Mouse (Mus musculus): Measurements from ENCODE around the gene Atrnl1.

Gene Atrnl1

DNA sequence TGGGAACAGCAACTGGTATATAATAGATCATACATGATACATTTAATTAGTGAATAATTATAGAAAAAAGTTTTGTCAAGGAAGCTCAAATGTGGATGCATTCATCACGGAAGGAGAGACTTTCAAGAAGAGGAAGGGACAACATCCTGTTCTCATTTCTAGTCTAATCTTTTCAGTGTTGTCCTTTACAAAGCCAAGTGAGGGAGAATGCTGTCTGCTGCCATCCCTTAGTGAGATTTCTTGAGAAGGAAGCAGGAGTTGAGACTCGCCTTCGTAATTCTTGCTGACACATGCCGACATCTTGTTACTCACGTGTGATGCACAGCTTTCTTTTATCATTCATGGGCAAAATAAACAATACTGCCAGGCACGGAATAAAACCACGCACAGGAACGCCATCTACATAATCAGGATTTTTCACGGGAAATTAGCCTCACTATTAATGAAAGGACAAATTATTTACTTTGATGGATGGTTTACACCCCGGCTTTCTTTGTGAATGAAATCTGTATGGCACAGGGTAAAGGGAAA lies 316.2 kb downstream of the Atrnl1 start:
- no peak for DNase-seq

DNA sequence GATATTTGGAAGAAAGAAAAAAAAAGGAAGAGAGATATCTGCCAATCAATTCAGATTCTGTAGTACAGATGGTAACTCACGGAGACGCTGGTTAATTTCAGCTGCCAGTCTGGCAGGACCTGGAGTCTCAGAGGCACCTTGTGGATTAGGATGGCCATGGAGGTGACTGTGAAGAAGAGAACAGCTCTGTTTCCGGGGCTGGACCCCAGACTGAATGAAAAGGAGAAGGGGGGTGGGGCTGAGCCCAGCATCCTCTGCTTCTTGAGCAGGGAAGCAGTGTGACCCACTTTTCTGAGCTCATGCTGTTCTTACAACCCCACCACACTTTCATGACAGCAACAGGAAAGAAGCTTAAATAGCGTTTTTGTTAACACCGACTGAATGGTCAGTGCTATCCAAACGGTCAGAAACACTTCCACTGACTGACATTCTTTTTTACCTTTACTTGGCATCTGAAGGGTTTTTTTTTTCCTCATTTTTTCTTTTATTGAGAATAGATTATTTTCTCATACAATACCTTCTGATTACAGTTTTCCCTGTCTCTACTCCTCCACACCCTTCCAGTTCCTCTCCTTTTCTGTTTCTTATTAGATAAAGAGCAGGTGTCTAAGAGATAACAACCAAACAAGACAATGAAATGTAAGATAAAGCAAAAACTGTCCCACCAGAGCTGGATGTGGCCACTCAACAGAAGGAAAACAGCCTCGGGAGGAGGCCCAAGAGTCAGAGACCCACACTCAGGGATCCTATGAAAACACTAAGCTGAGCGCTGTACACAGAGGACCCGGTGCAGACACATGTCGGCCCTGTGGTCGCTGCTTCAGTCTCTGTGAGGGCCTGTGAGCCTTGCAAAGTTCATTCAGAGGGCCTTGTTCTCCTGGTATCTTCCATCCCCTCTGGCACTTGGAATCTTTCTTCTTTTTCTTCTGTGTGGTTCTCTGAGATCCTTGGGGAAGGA lies 317.0 kb downstream of the Atrnl1 start:
- DNase-seq: no peak

DNA sequence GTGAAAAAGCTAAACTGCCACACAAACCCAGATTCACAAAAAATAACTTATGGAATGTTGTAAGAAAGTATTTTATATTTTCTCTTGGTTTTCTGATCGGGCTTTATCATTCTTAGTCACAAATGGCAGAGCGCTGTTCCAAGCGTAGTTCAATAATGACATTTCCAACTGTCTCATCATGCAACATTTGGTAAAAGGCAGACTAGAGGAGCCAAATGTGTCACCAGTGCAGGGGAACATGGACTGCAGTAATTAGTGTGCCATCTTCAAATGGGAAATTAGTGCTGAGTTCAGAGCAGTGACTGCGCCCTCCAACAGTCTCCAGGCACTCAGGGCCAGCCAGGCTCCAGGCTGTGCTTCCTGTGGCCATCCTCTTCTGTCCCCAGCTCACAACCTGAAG lies 320.8 kb downstream of the Atrnl1 start:
- no peak for DNase-seq

DNA sequence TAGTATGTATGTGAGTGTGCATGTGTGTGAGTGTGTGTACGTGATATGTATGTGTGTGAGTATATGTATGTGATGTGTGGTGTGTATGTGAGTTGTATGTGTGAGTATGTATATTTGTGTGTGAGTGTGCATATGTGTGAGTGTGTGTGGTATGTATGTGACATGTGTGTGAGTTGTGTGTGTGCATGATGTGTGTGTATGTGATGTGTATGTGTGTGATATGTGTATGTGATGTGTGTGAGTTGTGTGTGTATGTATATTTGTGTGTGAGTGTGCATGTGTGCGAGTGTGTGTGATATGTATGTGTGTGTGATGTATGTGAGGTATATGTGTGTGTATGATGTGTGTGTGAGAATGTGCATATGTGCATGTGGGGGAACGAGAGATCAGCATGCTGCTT lies 326.0 kb downstream of the Atrnl1 start:
- DNase-seq: no peak

DNA sequence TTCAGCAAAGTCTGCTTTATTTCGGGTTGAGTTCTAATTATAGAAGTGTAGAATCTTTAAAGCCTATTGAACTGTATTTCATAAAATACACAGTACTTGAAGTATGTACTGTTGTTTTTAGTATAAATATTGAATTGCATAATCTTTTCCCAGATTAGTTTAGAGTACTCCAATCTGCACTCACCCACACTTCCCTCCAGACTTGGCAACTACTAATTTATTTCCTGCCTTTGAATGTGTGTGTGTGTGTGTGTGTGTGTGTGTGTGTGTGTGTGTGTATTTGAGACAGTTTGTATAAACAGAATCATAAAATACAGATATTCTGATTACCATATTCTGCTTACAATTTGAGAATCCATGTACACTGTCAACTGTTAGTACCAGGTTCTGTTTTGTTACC lies 328.3 kb downstream of the Atrnl1 start:
- no peak for DNase-seq

DNA sequence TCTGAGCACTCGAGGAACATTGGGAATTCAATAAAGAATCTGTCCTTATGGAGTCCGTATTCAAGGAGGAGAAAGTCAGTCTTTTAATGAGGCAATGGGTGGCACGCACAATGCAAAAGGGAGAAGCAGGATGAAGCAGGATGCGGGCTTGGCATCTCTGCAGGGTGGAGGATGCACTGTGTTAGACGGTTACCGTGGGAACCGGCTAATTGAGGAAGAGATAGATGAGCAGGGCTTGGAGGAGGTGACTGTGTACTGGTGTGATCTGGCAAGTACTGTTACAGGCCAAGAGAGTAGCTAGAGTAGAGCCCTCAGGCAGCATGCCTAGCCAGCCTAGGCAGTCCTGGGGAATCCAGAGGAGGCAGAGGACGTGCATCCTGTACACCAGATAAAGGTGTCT lies 330.7 kb downstream of the Atrnl1 start:
- no peak for DNase-seq

DNA sequence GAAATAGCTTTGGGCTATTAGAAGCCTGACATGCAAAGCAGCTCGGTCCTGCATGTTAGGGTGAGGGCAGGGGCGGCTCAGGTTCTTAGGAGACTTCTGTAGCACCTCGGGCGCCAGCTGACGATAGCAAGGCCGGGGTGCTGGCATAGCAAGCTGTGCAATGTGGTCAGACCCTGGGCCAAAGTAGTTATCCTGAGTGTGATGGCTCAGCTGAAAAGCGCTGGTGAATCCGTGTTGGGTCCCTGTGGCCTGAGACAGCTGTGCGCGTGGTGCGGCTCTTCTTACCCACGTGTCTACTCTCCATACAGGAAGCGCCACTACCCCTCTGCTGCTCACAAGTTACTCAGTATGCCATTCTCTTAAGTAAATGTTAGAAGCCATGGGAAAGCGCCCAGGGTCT lies 331.4 kb downstream of the Atrnl1 start:
- DNase-seq: no peak

DNA sequence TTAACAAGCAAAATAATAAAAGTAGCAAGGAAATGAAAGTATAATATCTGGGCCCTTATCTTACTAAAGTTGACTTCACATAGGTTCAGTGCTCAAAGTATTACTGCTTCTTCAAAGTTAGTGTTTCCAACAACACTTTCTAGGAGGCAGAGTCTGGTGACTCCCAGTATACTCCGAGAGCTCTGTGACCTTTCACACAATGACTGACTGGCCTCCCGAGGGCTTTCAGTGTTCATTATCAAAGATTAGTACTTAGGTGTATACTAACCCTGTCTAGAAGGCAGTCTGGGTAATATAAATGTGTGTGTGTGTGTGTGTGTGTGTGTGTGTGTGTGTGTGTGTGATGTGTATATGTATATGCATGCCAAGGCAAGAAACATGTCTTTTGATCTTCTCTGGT lies 332.5 kb downstream of the Atrnl1 start:
- DNase-seq: no peak

DNA sequence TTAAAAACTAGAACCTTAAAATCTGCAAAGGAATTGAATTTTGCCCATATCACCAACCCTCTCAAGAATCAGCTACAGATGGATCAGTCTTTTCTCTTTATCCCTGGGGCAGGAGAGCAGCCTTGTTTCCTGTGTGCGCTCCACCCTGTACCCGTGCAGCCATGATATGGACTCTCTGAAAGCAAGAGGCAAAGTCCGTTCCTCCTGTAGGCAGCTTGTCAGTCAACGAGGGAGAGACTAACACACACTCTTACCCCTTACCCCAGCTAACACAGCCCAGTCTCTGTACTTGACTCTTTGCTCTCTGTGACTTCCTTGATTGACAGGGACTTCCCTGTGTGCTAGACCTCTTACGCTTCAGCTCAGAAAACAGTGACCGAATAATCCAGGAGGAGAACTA lies 333.8 kb downstream of the Atrnl1 start:
- DNase-seq: no peak

DNA sequence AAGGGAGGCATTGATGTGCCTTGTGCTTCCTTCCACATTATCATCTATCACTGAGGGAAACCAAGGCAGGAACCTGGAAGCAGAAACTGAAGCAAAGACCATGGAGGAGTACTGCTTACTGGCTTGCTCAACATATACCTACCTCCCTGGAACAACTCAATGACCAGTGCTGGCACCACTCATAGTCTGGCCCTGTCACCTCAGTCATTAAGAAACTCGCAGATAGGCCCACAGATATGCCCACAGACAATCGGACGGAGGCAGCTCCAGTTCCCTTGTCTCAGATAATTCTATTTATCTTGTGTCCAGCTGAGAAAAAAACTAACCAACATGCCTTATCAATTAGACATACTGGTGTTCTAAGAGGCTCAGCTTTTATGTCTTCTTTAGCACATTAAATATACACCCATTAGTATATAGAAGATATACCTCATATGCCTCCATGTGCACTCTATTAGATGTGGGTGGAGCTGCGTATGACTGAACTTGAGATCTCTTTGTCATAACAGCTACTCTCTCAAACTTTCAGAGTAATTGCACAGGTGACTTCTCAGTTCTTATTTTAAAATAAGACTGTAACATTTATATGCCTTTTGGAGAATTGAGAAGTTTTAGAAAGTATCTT lies 334.9 kb downstream of the Atrnl1 start:
- DNase-seq: no peak

DNA sequence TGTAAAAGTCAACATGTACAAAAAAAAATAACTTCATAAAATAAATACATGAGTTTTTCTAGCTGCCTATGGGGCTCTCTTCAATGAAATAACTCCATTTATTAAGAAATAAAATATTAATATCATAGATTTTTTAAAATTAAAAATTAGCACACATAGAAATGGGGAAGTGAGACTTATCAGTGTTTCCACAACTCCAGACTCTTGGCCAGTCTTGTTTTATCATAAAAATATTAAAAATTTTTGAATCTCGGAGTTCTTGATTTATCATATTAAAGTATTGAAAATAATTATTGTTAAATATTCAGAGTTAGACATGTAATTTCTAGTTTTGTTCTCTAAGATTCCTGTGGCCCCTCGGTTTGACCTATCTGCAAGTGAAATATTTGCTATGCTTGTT lies 337.7 kb downstream of the Atrnl1 start:
- DNase-seq: no peak

DNA sequence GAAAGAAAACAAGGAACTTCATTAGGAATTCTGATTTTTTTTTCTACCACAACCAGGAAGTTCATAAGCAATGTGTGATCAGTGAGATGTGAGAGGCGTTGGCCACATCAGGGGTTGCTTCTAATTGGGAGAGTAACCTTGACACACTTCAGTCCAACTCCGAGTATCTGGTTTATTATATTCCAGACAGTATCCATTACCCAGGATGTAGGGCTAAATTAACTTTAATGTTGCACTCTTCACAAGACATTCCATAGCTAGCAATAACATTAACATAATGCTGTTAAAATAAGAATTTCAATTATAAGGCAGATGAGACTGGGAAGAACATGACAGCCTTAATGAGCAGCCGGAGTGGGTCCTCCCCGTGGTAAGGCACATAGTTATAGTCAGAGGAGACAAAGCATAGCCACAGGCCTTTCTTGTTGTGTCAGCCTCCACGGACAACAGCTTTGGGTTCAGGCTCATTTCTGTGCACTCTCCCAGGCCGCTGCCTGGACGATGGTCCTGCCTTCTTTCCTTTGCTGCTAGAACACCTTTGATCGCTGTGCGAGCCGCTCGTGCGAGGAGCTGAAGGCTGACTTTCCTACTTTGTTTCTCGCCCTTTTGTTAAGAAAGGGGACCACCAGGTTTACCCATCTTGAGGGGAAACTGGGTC lies 338.6 kb downstream of the Atrnl1 start:
- no peak for DNase-seq

DNA sequence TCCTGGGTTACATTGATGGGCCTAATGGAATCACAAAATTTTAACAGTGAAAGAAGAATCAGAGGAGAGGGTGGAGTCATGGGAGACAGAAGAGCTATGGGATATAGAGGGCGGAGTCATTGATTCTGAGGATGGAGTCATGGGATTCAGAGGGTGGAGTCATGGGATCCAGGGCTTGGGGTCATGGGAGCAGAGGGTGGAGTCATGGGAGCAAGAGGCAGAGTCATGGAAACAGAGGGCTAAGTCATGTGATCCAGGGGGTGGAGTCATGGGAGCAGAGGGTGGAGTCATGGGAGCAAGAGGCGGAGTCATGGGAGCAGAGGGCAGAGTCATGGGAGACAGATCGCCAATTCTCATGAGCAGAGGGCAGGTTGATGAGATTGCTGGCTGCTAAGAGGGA lies 343.3 kb downstream of the Atrnl1 start:
- DNase-seq: no peak

DNA sequence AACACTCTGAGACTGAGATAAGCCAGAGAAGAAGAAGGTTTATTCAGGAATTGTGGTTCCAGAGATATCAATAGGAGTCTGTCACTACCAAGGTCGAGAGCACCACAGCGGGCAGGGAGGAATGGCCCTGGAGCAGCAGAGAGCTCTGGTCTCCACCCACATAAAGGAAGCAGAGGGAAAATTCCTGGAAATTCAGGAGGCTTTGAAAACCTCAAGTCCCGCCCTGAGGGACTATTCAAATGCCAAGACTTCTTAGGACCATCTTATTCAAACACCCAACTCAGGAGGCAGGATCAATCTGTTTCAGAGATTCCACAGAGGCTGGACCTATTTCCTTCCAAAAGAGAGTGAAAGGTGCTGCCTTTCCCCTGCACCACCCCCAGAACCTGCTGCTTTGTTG lies 345.6 kb downstream of the Atrnl1 start:
- no peak for DNase-seq

DNA sequence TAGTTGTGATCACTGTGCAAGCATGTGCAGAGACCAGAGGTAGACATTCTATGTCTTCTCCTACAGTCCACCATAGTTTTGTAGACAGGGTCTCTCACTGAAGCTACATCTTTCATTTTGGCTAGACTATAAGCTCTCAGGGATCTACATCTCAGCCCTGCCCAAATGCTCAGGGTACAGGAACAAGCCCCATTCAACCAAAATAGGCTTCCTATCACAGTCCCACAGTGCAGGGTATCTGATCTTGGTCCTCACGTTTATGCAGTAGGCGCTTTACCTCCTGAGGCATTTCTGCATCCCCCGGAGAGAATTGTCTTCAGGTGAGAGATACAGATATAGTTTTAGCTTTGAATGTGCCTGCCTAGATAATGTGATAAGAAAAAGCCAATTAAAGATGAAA lies 346.5 kb downstream of the Atrnl1 start:
- no peak for DNase-seq

DNA sequence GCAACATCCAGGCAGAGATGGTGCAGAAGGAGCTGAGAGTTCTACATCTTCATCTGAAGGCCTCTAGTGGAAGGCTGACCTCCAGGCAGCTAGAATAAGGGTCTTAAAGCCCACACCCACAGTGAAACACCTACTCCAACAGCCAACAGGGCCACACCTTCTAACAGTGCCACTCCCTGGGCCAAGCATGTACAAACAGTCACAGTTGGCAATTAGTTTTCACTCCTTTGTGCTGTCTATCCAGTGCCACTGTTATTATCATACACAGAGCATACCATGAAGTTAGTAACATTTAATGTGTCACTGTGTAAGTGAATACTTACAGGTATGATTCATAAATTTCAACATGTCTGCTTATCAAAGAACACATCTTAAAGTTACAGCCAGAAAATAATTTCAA lies 347.3 kb downstream of the Atrnl1 start:
- no peak for DNase-seq

DNA sequence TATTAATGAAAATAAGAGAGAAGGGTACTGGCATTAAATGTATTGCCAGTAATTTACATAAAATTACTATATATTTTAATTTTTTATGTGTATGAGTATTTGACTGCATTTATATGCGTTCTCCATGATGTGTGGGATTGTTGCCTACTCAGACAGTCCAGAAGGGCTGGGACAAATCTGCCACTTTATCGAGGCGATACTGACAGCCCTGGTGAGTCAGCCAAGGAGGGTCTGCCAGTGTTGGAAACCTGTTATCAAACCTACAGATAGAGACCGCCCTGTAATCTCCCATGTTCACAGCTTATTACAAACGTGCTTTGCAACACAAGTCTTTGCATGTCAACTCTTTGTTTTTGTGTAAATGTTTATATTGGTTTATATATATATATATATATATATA lies 347.9 kb downstream of the Atrnl1 start:
- DNase-seq: no peak

DNA sequence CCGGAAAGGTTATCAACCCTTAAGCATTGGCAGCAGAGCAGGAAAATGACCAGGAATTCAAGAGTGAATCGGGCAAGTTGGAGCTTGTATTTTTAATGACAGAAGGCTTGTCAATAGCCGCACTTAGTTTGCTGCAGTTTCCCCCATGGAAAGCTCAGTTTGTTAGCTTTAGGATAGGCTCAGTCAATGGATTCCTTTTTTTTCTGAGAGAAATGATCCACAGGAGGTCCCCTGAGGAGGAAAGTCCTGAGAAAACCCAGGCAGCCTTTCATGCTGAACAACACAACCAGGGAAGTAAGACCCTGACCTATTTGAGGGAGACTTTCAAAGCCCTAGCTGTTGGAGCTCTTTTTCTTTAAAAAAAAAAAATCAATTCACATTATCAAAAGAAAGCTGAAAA lies 350.5 kb downstream of the Atrnl1 start:
- no peak for DNase-seq

DNA sequence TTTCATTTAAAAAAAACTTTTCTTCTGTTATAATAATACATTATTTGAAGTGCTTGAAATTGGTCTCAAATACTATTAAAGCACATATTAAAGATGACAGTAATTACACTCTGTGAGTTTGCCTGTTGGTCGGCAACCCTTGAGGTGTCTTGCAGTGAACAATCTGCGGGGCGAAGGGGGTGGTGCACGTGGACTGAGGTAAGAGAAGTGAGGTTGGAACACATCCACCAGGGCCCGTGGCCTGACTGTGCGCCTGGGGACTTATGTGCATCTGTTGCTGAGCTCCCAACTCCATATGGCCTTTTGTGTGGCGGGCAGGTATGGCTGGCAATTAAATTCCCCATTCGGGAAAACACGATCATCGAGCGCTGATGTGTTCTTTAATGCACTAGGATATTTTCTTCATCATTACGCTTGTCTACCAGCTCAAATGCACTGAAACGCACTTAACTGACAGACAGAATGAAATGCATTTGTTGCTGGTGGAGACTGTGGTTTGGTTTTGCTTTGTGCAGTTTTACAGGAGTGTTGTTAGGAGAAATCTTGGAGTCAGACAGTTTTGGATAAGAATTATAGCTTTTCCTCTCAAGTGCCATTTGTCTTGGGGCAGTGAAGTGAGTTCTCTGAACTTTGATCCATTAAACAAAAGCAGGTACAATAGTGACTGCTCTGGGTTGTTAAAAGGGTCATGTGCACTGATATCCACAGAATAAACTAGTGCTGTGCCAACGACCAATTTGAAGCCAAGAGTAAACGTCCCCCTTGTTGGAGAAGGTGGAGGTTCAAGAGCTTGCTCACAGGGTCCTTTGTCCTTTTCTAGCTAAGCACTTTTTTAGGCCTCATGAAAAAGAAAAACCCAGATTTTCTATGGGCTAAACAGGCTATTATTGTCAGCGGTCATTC lies 351.2 kb downstream of the Atrnl1 start:
- DNase-seq: no peak

DNA sequence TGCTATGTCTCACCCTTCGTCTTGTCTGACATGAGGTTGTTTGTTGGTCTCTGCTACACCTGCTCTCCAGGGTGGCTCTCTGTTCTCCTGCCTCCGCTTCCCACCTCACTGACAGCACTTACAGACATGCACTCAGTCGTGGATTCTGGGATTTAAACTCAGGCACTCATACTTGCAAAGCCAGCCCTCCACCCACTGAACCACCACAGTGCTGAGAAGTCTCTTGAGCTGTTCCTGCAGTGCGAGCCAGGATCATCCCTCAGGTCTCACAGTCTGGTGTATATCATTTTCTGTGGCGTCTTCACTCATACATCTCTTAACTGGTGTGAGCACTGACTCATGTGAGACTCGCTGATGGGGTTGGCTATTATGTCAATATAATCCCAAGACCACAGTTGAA lies 353.0 kb downstream of the Atrnl1 start:
- no peak for DNase-seq

DNA sequence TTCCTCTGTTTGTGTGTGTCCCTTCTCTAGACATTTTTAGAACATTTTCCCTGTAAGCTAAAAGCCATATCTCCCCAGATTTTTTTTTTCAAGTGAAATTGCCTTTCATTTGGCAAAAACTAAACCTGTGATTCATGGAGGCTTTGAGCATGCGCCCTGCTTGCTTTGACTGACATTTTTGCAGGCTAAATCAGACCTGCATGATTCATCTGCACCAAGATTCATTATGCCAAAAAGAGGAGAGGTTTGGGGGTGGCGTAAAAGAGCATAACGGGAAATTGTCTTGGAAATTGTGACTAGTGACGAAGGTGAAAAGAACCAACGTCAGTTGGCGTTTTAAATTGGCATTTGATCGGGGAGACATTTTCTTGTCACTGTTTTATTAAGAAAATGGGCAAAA lies 358.9 kb downstream of the Atrnl1 start:
- no peak for DNase-seq

DNA sequence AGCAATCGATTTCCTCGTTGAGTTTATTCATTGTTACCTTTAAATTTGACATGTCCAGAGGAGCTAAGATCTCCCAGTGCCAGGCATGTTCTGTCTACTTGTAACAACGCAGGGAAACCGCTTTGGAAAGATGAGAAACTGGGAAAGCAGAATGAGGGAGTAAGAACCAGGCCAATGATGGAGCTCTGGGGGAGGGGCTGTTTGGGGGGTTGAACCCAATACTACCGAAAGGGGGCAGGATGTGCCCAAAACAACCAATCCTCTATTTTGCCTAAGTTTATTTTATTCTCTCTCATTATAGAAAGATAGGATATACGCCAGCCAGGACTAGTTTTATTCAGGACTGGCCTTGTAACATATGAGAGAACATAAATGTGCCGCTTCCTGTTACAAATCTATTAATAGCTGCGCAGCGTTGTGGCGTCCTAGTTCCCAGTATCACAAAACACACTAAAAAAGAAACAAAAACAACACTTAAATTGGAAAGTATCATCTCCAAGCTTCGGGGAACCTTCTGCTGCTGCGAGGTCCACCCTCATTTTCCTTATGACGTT lies 359.6 kb downstream of the Atrnl1 start:
- DNase-seq: no peak

Data from spleen, adult 18-20 months (tissue).